Mouse (Mus musculus): ENCODE results near the gene Ppp1r3d.

The Ppp1r3d gene

DNA sequence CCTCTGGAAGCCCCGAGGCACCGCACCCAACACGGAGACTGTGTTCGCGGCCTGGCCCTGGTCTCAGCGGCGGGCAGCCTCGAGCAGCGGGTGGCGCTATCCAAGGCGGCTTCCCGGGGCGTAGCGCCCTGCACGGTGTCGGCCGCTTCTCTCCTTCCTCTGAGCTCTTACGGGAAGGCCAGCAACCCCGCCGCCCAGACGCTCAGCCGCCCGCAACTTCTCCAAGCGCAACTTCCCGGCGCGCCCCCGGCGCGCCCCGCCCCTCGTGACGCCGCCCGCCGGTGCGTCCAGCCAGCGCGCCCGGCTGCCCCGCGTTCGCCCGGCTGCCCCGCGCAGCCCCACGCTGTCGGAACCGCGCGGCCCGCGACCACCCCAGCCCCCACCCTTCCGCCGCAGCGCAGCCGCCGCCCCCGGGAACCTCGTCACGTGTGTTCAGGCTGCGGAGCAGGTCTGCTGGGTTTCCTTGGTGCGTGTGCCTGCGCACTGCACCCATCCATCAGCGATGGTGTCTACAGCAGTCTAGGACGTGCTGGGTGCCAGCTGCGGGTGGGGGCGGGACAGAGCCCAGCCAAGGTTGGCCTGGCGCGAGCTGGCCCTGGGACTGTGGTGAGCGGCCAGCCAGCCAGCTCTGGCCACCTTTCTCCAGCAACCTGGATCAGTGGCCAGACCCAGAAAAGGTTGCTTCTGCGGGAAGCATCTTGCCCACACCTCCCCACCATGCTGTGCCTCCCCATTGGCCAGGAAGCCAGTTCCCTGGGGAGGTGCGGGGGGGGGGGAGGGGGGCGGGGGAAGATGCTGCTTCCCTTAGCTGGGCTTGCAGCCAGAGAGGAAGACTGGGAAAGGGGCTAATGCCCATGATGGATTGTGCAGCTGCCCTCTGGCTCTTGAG lies at the start of gene Ppp1r3d, which contains the start of gene Fam217b:
TSS of gene Ppp1r3d (minus strand) at position 212 of the 889 bp plus-strand sequence.
TSS of gene Fam217b (plus strand) at position 264 of the 889 bp plus-strand sequence.
- peak; percentile 69 for DNase-seq (ENCODE audit: inconsistent ontology term)

DNA sequence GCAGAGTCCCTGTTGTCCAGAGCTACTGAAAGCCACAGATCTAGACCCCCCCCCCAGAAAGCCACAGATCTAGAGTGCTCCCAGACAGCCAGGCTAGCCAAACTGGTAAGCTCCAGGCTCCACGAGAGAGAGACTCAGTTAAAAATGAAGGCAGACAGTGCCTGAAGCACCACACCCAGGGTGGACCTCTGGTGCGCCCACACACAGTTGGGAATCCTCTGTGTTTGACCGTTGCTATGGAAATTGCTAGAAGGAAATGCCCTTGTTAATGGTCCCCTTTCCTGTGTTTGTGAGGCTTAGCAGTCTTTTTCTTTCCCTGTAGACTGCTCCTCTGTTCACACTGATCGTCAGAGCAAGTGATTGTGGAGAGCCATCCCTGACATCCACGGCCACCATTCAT lies 46.1 kb upstream of the Ppp1r3d start:
- peak; percentile 38 for DNase-seq (ENCODE audit: inconsistent ontology term)

DNA sequence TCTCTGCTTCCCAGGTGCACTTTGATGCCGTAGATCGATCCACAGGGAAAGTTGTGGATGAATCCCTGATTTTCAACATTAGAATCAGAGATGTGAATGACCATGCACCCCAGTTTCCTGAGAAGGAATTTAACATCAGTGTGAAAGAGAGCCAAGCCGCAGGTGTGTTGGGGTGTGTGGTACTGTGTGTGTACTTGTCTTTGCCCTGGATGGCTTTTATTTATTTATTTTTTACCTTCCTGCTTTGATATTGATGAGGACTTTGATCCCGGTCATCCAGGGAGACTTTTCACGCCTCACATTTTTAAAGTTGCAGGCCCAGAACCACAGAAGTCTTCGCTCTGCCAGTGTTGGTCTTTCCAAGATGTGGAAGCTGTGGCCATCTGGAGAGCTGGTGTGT lies 43.1 kb upstream of the Ppp1r3d start:
- no peak for DNase-seq (ENCODE audit: inconsistent ontology term)

DNA sequence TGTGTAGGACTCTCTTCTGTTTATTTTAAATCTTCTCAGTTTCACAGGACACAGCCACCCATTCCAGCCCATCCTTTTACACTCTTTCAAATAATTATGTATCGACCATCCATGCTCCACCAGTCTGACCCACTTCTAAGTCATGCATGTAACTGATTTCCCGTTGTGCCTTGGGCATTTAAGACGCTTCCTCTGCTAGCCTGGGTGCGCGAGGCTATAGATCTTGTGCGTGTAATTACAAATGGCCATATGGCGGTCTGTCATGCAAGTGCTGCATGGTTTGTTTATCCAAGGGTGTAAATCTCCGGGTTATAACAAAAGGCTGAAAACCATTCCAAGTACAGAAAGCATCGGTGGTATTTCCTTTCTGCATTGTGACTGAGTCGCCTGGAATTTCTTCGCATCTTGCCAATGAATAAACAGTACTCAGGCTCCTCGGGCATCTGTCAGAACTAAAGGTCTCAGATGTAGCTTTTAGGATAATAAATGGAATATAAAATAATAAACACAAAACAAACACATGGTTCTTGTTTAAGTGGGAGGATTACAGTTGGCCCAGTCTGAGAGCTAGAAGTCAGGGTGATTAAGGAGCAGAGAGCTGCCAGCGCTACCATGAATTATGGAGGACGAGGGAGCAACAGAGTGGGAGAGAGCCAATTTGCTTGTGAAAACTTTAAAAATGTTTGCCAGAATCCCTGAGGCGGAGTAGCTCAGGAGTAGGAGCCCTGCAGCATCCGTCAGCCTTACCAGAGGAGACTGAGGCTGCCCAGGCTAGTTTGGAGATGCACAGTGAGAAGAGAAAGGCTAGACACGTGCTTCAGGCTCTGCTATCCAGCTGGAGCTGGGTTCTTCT lies 40.6 kb upstream of the Ppp1r3d start:
- DNase-seq (ENCODE audit: inconsistent ontology term) = peak; percentile 90

DNA sequence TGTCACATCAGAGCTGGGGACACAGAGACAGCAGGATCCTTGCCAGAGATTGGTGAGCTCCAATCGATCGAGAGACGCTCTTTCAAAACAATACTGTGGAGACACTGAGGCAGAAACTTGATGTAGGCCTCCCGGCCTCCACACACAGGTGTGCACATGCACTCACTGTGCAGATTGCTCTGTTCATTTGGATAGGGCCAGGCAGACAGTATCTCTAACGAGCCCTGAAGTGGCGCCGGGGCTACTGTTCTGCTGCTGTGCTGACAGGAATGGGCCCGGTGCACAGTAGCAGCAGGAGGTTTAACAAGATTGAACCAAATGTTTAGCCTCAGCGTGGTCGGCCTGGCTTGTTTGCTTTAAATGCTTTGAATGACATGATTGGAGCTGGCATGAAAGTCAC lies 36.7 kb upstream of the Ppp1r3d start:
- no peak for DNase-seq (ENCODE audit: inconsistent ontology term)

DNA sequence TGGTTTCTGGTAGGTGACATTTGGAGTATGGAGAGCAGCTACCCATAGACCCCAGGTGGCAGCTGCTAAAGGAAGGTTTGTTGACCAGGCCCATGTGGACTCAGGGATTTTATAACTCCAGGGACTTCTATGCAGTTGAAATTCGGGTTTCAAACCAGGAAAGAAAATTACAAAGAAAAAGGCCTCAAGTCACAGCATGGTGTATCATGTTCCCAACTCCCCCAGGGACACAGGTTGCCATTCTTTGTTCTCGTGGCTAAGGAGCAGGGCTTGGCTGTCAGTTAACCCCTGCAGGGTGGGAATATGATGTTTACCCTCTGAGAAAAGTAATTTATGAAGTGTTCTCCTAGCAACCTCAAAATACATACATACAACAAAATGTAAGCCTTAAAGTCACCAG lies 36.0 kb upstream of the Ppp1r3d start:
- no peak for DNase-seq (ENCODE audit: inconsistent ontology term)

DNA sequence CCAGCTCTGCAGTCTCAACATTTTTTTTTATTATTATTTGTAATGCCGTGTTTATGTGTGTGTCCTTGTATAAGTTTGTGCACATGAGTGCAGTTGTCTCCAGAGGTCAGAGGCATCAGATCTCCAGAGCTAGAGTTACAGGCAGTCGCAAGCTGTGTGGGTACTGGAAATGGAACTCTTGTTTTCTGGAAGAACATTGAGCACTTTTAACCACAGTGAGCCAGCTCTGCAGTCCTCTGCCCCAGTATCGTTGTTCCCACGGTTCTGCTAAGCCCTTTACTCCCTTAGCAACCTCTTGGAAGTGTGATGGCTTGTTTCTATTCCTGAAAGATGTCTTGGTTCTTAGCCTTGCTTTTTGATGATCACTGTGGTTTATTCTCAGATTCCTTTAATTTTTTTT lies 35.1 kb upstream of the Ppp1r3d start:
- no peak for DNase-seq (ENCODE audit: inconsistent ontology term)

DNA sequence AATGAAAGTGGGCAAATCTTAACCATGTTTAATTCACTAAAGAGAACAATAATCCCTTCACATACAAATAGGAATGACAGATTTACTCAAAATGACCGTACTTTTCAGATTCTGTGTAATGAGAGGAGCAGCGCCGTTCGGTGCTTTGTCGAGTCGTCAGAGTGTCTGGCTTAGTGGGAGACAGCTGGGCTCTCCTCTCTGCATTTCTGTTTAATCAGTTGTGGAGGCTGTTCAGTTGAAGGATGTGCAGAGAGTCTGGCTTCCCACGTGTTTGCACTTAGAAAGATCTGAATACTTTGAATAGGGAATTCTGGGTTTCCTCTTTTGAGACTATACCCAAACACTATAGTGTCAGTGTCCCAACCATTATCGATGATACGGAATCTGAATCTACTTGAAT lies 23.0 kb upstream of the Ppp1r3d start:
- DNase-seq (ENCODE audit: inconsistent ontology term) = no peak

DNA sequence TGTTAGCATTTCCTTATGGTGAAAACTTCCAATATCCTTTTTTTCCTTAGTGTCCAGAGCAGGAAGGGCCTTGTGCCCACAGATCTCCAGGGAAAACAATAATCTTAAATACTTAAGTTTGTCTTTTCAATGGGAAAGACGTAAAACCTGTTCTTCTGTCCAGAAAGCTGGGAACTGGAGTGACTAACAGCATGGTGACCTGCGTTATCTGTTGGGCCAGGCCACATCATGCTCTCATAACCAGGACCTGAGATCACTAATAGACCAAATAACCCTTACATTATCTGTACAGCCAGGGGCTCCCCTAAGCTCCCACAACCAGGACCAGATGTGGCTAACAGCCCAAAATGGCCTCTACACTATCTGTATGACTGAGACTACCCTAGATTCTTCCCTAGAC lies 19.6 kb upstream of the Ppp1r3d start:
- no peak for DNase-seq (ENCODE audit: inconsistent ontology term)

DNA sequence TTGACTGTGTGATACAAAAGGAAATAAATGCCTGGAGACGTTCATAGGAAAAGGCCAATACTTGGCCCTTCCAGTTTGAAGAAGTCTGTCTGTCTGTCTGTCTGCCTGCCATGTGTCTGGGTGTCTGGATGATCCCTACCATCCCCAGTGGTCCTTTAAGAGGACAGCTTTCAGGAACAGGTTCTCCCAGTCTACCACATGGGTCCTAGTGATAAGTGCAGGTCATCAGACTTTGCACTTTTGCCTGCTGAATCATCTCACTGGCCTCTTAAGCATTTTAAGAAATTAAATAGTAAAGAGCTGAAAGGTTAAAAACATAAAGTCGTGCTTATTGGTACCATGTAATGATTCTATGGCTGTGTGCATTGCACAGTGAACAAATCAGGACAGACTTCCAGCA lies 19.2 kb upstream of the Ppp1r3d start:
- no peak for DNase-seq (ENCODE audit: inconsistent ontology term)

DNA sequence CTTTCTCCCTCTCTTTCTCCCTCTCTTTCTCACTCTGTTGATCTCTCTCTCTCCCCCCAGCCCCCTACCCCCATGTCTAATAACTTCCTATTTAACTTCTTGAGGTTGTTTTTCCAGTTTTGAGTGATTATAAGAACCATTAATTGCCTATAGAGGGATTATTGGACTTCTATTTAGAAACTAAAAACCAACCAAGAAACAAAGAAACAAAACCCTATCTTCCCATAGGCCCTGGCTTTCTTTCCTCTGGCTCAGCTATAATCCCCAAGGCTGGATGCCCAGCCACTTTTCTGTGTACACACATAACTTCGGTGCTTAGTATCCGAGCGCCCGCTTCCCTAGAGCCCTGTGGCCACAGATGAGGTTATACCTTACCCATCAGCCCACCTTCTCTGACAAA lies 16.0 kb upstream of the Ppp1r3d start, which contains the start of gene Cdh26:
TSS of gene Cdh26 (plus strand) at position 301 of the 400 bp plus-strand sequence.
- DNase-seq (ENCODE audit: inconsistent ontology term) = no peak

DNA sequence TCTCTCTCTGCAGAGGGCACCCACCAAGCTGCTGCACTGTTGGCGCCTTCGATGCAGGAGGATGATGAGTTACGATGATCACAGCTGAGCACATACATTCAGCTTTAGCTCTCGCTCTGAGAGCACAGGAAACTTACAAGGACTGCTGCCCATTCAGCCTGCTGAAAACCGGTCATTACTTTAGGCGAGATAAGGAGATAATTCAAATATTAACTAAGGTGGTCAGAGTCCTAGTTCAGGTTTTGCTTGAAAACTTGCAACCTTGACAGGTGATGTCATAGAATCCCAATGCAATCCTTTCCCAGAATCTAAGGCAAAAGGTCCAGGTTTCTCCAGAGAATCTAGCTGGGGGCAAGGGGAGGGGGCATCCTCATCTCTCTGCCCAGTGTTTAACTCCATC lies 15.2 kb upstream of the Ppp1r3d start:
- no peak for DNase-seq (ENCODE audit: inconsistent ontology term)

DNA sequence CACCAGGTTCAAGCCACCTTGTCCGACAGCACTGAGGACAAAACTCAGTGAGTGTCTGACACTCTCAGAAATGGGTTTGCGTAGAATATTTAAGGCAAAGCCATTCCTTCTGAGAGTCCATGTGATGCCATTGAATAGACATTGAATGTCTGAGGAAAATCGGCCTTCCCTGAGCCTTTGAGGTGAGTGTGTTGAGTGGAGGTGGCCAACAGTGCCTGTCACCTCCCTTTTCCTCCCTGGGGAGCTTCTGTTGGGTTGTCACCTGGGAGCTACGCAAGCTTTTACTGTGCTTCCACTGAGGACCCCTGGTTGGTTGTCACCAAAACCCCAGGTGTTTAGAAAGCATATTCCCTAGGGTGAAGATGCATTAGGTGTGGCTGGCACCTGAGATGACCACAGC lies 14.4 kb upstream of the Ppp1r3d start:
- no peak for DNase-seq (ENCODE audit: inconsistent ontology term)

DNA sequence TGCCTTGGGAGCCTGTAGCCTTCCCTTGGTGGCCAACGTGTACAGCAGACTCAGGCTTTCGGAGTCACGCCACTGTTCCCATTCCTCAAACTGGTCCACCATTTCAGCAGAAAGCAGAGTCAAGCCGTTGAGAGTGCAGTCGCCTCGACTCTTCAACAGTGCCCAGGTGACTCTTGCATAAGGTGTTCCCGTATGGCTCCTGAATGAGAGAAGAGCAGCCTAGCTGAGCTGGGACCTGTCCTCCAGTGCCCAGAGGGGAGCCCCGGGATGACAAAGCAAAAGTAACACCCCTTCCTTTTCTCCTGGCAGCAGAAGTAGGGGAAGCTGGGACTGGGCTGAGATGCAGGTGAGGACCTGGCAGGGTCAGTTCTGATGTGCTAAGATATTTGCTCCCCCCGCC lies 13.9 kb upstream of the Ppp1r3d start:
- DNase-seq (ENCODE audit: inconsistent ontology term) = no peak

DNA sequence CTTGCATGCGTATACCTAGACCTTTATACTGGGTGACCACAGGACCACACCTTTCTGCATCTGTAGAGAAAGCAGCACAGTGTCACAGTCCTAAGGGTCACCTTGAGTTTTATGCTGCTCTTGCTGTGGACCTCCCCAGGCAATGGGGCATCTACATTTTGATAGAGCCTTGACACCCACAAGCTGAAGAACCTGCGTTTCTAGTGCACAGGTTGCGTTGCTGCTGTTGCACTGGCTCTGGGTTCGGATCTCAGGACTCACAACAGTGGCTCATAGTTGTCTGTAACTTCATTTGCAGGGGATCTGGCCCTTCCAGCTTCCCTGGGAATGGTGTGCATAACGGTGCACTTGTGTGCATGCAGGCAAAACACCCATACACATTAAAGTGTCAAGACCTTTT lies 12.9 kb upstream of the Ppp1r3d start:
- no peak for DNase-seq (ENCODE audit: inconsistent ontology term)

DNA sequence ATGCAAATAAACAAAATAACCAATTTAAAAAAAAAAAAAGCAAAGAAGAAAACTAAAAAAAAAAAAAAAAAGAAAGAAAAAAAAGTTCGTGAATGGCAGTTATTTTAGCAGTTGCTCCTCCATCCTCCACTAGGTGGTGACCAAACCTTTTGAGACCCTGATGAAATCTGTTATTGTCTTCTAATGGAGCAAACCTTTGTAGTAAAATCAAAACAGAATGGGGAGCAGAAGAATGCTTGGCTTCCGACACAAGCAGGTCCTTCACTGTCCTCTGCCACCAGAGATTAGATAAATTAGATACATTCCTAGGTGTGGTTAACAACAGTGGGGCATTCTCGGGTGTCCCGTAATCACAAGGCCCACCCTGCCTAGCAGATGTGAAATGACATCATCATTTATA lies 12.0 kb upstream of the Ppp1r3d start:
- DNase-seq (ENCODE audit: inconsistent ontology term) = peak; percentile 49

DNA sequence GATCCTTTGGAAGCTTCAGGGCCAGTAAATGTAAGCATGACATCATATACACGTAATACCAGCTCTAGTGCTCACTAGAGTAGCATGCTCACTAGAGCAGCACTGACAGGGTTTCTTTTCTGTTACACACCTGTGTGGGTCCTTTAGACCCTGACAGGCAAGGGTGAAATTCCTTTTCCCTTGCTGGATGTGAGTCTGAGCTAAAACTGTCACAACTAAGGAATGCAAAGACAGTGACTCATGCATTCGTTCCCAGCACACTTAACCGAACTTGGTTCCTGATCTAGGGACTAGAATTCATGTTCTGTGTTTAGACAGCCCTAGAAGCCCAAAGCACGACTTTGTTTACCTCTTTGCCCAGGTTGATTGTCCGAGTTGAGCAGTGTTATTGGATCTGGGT lies 9.0 kb upstream of the Ppp1r3d start:
- peak; percentile 26 for DNase-seq (ENCODE audit: inconsistent ontology term)

DNA sequence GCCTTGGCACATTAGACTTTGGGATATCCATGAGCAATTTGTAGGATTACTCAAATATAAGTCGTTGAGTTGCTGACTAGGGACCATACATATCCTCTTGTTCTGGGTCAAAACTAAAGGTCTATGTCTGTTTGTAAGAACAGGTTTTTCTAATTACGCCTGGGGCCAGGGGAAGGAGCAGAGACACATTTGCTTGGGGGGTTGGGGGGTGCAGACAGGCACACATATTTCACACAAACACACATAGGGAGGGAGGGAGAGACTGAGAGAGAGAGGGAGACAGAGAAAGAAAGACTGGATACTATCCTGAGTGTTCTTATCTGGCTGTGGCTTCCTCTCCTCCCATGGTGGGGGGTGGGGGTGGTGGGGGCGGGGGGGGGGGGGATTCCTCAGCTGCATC lies 7.9 kb upstream of the Ppp1r3d start:
- no peak for DNase-seq (ENCODE audit: inconsistent ontology term)

DNA sequence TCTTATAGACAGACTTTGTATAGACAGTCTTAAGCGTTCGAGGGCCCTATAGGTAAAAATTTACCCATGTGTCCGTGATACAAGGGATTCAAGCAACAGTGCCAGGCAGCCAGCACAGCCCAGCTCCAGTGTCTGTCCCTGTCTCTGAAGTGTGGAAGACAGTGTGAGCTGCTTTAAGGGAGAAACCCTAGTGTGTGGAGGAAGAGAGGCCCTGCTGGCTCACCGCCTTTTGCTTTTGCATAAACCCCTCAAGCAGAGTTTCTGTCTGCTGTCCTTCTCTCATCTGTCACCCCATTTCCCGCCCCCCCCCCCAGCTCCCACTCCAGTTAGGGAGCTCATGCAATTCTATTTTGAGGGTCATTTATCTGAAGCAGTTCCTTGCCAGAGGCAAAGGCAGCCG lies 7.3 kb upstream of the Ppp1r3d start:
- DNase-seq (ENCODE audit: inconsistent ontology term) = no peak

DNA sequence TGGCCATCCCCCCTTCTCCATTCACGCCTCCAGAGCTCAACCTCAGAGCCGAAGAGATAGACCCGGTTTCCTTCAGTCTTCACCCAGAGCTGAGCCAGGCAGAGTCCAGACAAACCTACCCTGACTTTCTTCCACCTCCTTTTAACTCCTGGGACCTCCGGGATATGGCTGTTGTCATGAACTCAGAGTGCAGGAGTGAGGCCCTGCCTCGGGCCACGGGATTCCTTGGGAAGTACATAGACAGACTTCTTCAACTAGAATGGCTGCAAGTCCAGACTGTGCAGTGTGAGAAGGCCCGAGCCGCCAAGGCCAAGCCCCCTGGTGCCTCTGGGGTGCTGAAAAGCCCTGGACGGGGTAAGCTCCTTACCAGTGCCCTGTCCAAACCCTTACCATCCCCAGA lies 6.3 kb upstream of the Ppp1r3d start:
- no peak for DNase-seq (ENCODE audit: inconsistent ontology term)

DNA sequence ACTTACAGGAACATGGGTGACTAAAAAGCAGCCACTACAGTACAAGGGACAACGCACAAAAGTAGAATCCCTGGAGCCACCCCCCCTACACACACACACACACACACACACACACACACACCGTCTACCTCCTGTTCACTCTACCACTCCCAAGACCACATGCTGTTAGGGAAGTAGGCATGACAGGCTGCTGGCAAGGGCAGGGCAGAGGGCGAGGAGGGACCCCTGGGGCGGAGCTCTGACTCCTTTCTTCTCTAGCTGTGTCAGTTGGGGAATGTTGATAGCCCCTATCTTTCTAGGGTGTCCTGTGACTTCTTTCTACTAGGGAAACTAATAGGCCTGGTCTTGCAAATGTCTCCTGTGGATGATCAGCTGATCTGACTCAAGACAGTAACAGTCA lies 2.7 kb upstream of the Ppp1r3d start:
- no peak for DNase-seq (ENCODE audit: inconsistent ontology term)

DNA sequence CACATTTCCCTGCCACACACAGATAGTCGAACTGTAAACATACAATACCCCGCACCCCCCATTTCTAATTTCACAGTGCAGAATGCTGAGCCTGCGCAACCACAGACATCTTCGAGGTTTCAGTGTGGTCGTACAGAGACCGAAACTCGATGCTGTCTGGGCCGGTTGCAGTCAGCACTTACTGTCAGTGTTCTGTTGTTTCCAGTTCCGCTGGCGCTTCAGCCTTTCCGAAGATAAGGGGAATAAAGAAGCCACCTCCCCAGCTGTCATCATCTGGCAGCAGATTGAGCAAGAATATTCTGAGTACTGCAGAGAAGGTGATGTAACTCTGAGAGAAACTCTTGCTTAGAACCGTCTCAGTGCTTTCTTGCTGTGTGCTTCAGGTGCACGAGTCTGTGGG lies 2.2 kb upstream of the Ppp1r3d start:
- DNase-seq (ENCODE audit: inconsistent ontology term) = no peak

DNA sequence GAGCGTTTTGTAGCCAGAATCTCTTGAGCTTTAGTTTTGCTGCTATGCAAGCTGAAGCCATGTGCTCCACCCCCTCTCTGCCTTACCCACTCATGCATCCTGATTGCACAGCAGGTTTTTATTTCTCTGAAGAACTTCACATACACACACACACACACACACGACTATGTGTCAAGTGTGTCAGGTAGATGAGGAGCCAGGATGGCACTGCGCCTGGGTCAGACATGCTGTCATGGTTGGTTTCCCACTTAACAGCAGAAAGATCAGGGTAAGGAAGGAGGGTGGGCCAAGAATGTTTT lies 827 bp upstream of the Ppp1r3d start:
- DNase-seq (ENCODE audit: inconsistent ontology term) = peak; percentile 12
